Mouse (Mus musculus): ENCODE results near the gene Fnip2. TPM values are rescaled to one million over a fixed set of nuclear protein-coding genes. Genes with fewer than 3 reads are reported as not detected.
"Not testable (repeated sequence)": the region's sequence is repeated elsewhere in the genome, so short reads cannot be mapped to it uniquely, and the experiment has no call there.

Gene Fnip2
- polyA plus RNA-seq, 1 experiment from 2014 or later = 5.4 TPM

GRCm38 (mm10) chr3:79475980-79476379, 91.6 kb downstream of the Fnip2 start:
- 83% methylated on average over 2 of the region's 2 CpGs for WGBS

GRCm38 (mm10) chr3:79474911-79475310, 92.7 kb downstream of the Fnip2 start:
- H3K36me3 ChIP-seq (replicated peaks) = peaks cover 47% of the 10 kb centered on the region
- H3K9me3 ChIP-seq = no peaks in the 10 kb centered on the region
- H3K4me1 ChIP-seq = no peaks in the 10 kb centered on the region
- WGBS = 89% methylated on average over 4 of the region's 4 CpGs
- H3K27ac ChIP-seq (replicated peaks) = no peak overlapping the region
- DNase-seq (ENCODE audit: low spot score) = no peak
- no peaks in the 10 kb centered on the region for H3K27me3 ChIP-seq (replicated peaks; ENCODE audit: low read depth, poor library complexity, severe bottlenecking)
- H3K4me3 ChIP-seq = no peak overlapping the region

More at GRCm38 (mm10) chr3:79475980-79476379, 91.6 kb downstream of the Fnip2 start:
- Histone ChIP-seq H3K36me3 (replicated peaks) (peaks cover 58% of the 10 kb centered on the region), H3K27ac (replicated peaks) (no peak overlapping the region), H3K9me3 (no peaks in the 10 kb centered on the region), H3K4me1 (no peaks in the 10 kb centered on the region), H3K27me3 (replicated peaks; ENCODE audit: low read depth, poor library complexity, severe bottlenecking) (no peaks in the 10 kb centered on the region), H3K4me3 (no peak overlapping the region)
- no peak for DNase-seq (ENCODE audit: low spot score)

GRCm38 (mm10) chr3:79472362-79472761, 95.2 kb downstream of the Fnip2 start:
- Histone ChIP-seq H3K9me3 (no peaks in the 10 kb centered on the region), H3K27ac (replicated peaks) (no peak overlapping the region), H3K4me3 (no peak overlapping the region), H3K36me3 (replicated peaks) (peaks cover 44% of the 10 kb centered on the region), H3K4me1 (no peaks in the 10 kb centered on the region), H3K27me3 (replicated peaks; ENCODE audit: low read depth, poor library complexity, severe bottlenecking) (no peaks in the 10 kb centered on the region)
- 97% methylated on average over 5 of the region's 5 CpGs for WGBS
- no peak for DNase-seq (ENCODE audit: low spot score)

GRCm38 (mm10) chr3:79469440-79469839, 98.2 kb downstream of the Fnip2 start:
- H3K27ac ChIP-seq (replicated peaks) = no peak overlapping the region
- no peak overlapping the region for H3K4me3 ChIP-seq
- H3K27me3 ChIP-seq (replicated peaks; ENCODE audit: low read depth, poor library complexity, severe bottlenecking) = no peaks in the 10 kb centered on the region
- no peaks in the 10 kb centered on the region for H3K9me3 ChIP-seq
- DNase-seq (ENCODE audit: low spot score) = no peak
- peaks cover 52% of the 10 kb centered on the region for H3K36me3 ChIP-seq (replicated peaks)
- 96% methylated on average over 5 of the region's 5 CpGs for WGBS
- H3K4me1 ChIP-seq = no peaks in the 10 kb centered on the region

GRCm38 (mm10) chr3:79458651-79459275, 108.8 kb downstream of the Fnip2 start:
- Histone ChIP-seq H3K27ac (replicated peaks) (no peak overlapping the region), H3K9me3 (no peaks in the 10 kb centered on the region), H3K27me3 (replicated peaks; ENCODE audit: low read depth, poor library complexity, severe bottlenecking) (no peaks in the 10 kb centered on the region), H3K4me3 (no peak overlapping the region), H3K36me3 (replicated peaks) (peaks cover 52% of the 10 kb centered on the region), H3K4me1 (no peaks in the 10 kb centered on the region)
- DNase-seq (ENCODE audit: low spot score) = no peak
- 94% methylated on average over 14 of the region's 14 CpGs for WGBS

- Histone ChIP-seq H3K9me3 (no peaks in the 10 kb centered on the region), H3K27me3 (replicated peaks; ENCODE audit: low read depth, poor library complexity, severe bottlenecking) (no peaks in the 10 kb centered on the region), H3K36me3 (replicated peaks) (peaks cover 34% of the 10 kb centered on the region), H3K4me3 (no peak overlapping the region), H3K4me1 (0 out of 2 replicates have a peak, but pooled peaks cover 3% of the 10 kb centered on the region), H3K27ac (replicated peaks) (no peak overlapping the region)
- DNase-seq (ENCODE audit: low spot score) = no peak
- 76% methylated on average over 11 of the region's 11 CpGs for WGBS
These were observed 111.8 kb downstream of the Fnip2 start for GRCm38 (mm10) chr3:79455761-79456160.

GRCm38 (mm10) chr3:79452696-79453263, 114.8 kb downstream of the Fnip2 start:
- WGBS = 81% methylated on average over 14 of the region's 14 CpGs
- Histone ChIP-seq H3K4me3 (no peak overlapping the region), H3K9me3 (no peaks in the 10 kb centered on the region), H3K27me3 (replicated peaks; ENCODE audit: low read depth, poor library complexity, severe bottlenecking) (no peaks in the 10 kb centered on the region), H3K27ac (replicated peaks) (no peak overlapping the region), H3K4me1 (peaks cover 15% of the 10 kb centered on the region), H3K36me3 (replicated peaks) (peaks cover 12% of the 10 kb centered on the region)
- DNase-seq (ENCODE audit: low spot score) = no peak

GRCm38 (mm10) chr3:79449361-79449760, 118.2 kb downstream of the Fnip2 start:
- no peak overlapping the region; the same call in 1 of the 2 replicates for H3K27ac ChIP-seq (replicated peaks)
- peak; percentile 42 for DNase-seq (ENCODE audit: low spot score)
- no peaks in the 10 kb centered on the region for H3K27me3 ChIP-seq (replicated peaks; ENCODE audit: low read depth, poor library complexity, severe bottlenecking)
- WGBS = 55% methylated on average over 7 of the region's 7 CpGs
- H3K36me3 ChIP-seq (replicated peaks) = 0 out of 2 replicates have a peak, but pooled peaks cover 4% of the 10 kb centered on the region
- H3K4me3 ChIP-seq = no peak overlapping the region
- no peaks in the 10 kb centered on the region for H3K9me3 ChIP-seq
- peaks cover 15% of the 10 kb centered on the region for H3K4me1 ChIP-seq

- WGBS = 85% methylated on average over 5 of the region's 5 CpGs
- no peak for DNase-seq (ENCODE audit: low spot score)
- Histone ChIP-seq H3K27ac (replicated peaks) (0 out of 2 replicates have a peak overlapping the region, but pooled peaks have one; percentile 7), H3K9me3 (no peaks in the 10 kb centered on the region), H3K4me1 (peaks cover 15% of the 10 kb centered on the region), H3K36me3 (replicated peaks) (no peaks in the 10 kb centered on the region), H3K27me3 (replicated peaks; ENCODE audit: low read depth, poor library complexity, severe bottlenecking) (no peaks in the 10 kb centered on the region), H3K4me3 (no peak overlapping the region)
These were observed 119.2 kb downstream of the Fnip2 start for GRCm38 (mm10) chr3:79448421-79448820.

- H3K9me3 ChIP-seq; DNase-seq (ENCODE audit: low spot score); H3K27ac ChIP-seq (replicated peaks); H3K36me3 ChIP-seq (replicated peaks); H3K4me3 ChIP-seq; H3K27me3 ChIP-seq (replicated peaks; ENCODE audit: low read depth, poor library complexity, severe bottlenecking): not testable (repeated sequence)
- WGBS = 86% methylated on average over 3 of the region's 3 CpGs
- H3K4me1 ChIP-seq = peaks cover 13% of the 10 kb centered on the region
These were observed 120.9 kb downstream of the Fnip2 start for GRCm38 (mm10) chr3:79446648-79447047.

- Histone ChIP-seq H3K27me3 (replicated peaks; ENCODE audit: low read depth, poor library complexity, severe bottlenecking) (no peaks in the 10 kb centered on the region), H3K4me3 (no peak overlapping the region), H3K9me3 (no peaks in the 10 kb centered on the region), H3K27ac (replicated peaks) (no peak overlapping the region), H3K4me1 (peaks cover 13% of the 10 kb centered on the region), H3K36me3 (replicated peaks) (no peaks in the 10 kb centered on the region)
- no peak for DNase-seq (ENCODE audit: low spot score)
- WGBS = 92% methylated on average over 4 of the region's 4 CpGs
These were observed 121.5 kb downstream of the Fnip2 start for GRCm38 (mm10) chr3:79446124-79446523.

GRCm38 (mm10) chr3:79445041-79445440, 122.6 kb downstream of the Fnip2 start:
- Histone ChIP-seq H3K4me3 (no peak overlapping the region), H3K27me3 (replicated peaks; ENCODE audit: low read depth, poor library complexity, severe bottlenecking) (no peaks in the 10 kb centered on the region), H3K27ac (replicated peaks) (no peak overlapping the region), H3K36me3 (replicated peaks) (no peaks in the 10 kb centered on the region), H3K9me3 (no peaks in the 10 kb centered on the region), H3K4me1 (peaks cover 13% of the 10 kb centered on the region)
- WGBS = 83% methylated on average over 8 of the region's 8 CpGs
- no peak for DNase-seq (ENCODE audit: low spot score)

GRCm38 (mm10) chr3:79443850-79444249, 123.7 kb downstream of the Fnip2 start:
- 66% methylated on average over 4 of the region's 4 CpGs for WGBS
- H3K9me3 ChIP-seq = no peaks in the 10 kb centered on the region
- peaks cover 7% of the 10 kb centered on the region for H3K4me1 ChIP-seq
- H3K4me3 ChIP-seq = no peak overlapping the region
- H3K36me3 ChIP-seq (replicated peaks) = no peaks in the 10 kb centered on the region
- no peak for DNase-seq (ENCODE audit: low spot score)
- H3K27me3 ChIP-seq (replicated peaks; ENCODE audit: low read depth, poor library complexity, severe bottlenecking) = no peaks in the 10 kb centered on the region
- no peak overlapping the region for H3K27ac ChIP-seq (replicated peaks)

Data from embryonic facial prominence, embryonic 10.5 days (tissue).